ENCODE assay signal across 10 mouse cellular contexts in the genomic region with DNA sequence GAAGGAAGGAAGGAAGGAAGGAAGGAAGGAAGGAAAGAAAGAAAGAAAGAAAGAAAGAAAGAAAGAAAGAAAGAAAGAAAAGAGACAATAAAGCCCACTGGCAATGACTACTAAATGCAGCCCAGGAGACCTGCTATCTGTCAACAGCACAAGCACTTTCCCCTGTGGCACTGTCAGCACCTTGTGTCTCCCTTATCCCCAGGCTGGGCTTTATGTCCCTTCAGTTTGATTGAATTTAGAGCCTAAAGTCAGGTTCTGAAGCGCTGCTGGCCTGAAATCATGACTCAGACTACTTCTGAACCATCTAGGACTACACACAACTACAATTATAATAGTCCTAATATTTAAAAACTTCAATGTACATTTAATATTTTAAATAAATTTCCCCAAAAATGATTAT. TPM values are rescaled to one million over a fixed set of nuclear protein-coding genes. Genes with fewer than 3 reads are reported as not detected.
DNase-seq lines count a peak whose midpoint lies in the region; ATAC-seq lines count a peak whose summit lies in the region.
"Had no signal": no experiment of that assay in that cellular context is flagged by ENCODE, and none has a peak within 500 bp of the region (broad histone marks: within the 10 kb centered on the region; RNA-seq: fewer than 3 reads in every experiment).

No protein-coding gene starts in this region.

- WGBS in forebrain, embryonic 13.5 days: 86% methylated on average over 1 of the region's 1 CpGs
- 91% methylated on average over 1 of the region's 1 CpGs for WGBS in forebrain, embryonic 11.5 days
- 75% methylated on average over 1 of the region's 1 CpGs for WGBS in stomach, embryonic 16.5 days

- H3K4me2 ChIP-seq in forebrain, embryonic 13.5 days: peak overlapping the region; percentile 84
- H3K4me2 ChIP-seq in forebrain, embryonic 11.5 days (ENCODE audit: low read depth, low read length, severe bottlenecking): no peak overlapping the region; the same call in 1 of the 2 replicates
- peak overlapping the region; percentile 70 for H3K4me2 ChIP-seq in stomach, embryonic 16.5 days (ENCODE audit: low read depth, low read length)

- no peaks in the 10 kb centered on the region for H3K27me3 ChIP-seq in forebrain, embryonic 13.5 days
- H3K27me3 ChIP-seq in forebrain, embryonic 11.5 days (ENCODE audit: control insufficient read depth, insufficient read depth, low read length): no peaks in the 10 kb centered on the region
- H3K27me3 ChIP-seq in megakaryocyte, embryonic 14.5 days (replicated peaks): no peaks in the 10 kb centered on the region
- no peaks in the 10 kb centered on the region for H3K27me3 ChIP-seq in stomach, embryonic 16.5 days (ENCODE audit: control insufficient read depth, insufficient read depth, low read length)

- no peak overlapping the region for H3K27ac ChIP-seq in forebrain, embryonic 13.5 days
- H3K27ac ChIP-seq in forebrain, embryonic 11.5 days (ENCODE audit: low read depth, low read length): no peak overlapping the region
- H3K27ac ChIP-seq in stomach, embryonic 16.5 days (ENCODE audit: low read length): no peak overlapping the region

- ATAC-seq in forebrain, embryonic 13.5 days: no peak
- ATAC-seq in forebrain, embryonic 11.5 days (replicated peaks; ENCODE audit: low FRiP score): no peak
- no peak for ATAC-seq in megakaryocyte, adult 5-6 weeks (ENCODE audit: poor library complexity, severe bottlenecking)
- ATAC-seq in stomach, embryonic 16.5 days (ENCODE audit: insufficient read depth, low FRiP score): no peak

- peaks cover 20% of the 10 kb centered on the region for H3K4me1 ChIP-seq in forebrain, embryonic 13.5 days
- H3K4me1 ChIP-seq in forebrain, embryonic 11.5 days (replicated peaks; ENCODE audit: control insufficient read depth, insufficient read depth, low read length): peaks cover 4% of the 10 kb centered on the region; the same call in 1 of the 2 replicates
- H3K4me1 ChIP-seq in megakaryocyte, embryonic 14.5 days: peaks cover 36% of the 10 kb centered on the region
- peaks cover 6% of the 10 kb centered on the region for H3K4me1 ChIP-seq in stomach, embryonic 16.5 days (ENCODE audit: control insufficient read depth, insufficient read depth, low read length)

- DNase-seq in forebrain, embryonic 11.5 days (ENCODE audit: low spot score): no peak
- peak; percentile 59 for DNase-seq in liver
- DNase-seq in testis, postnatal 14 days (ENCODE audit: low spot score): no peak
- DNase-seq in thymus, postnatal 4 days: no peak
- DNase-seq: cerebellum, postnatal 36 days had no signal

- no peak overlapping the region for H3K9ac ChIP-seq in forebrain, embryonic 13.5 days
- no peak overlapping the region for H3K9ac ChIP-seq in forebrain, embryonic 11.5 days (ENCODE audit: low read length)
- no peak overlapping the region for H3K9ac ChIP-seq in stomach, embryonic 16.5 days (ENCODE audit: low read length)

- peaks cover 24% of the 10 kb centered on the region for H3K36me3 ChIP-seq in forebrain, embryonic 13.5 days (ENCODE audit: poor library complexity, severe bottlenecking)
- H3K36me3 ChIP-seq in forebrain, embryonic 11.5 days (ENCODE audit: control insufficient read depth, insufficient read depth, low read length): peaks cover 13% of the 10 kb centered on the region
- peaks cover 27% of the 10 kb centered on the region for H3K36me3 ChIP-seq in megakaryocyte, embryonic 14.5 days (replicated peaks; ENCODE audit: low read length)
- peaks cover 16% of the 10 kb centered on the region for H3K36me3 ChIP-seq in stomach, embryonic 16.5 days (ENCODE audit: control insufficient read depth, insufficient read depth, low read length)

- no peaks in the 10 kb centered on the region for H3K9me3 ChIP-seq in forebrain, embryonic 13.5 days (replicated peaks)
- H3K9me3 ChIP-seq in forebrain, embryonic 11.5 days (ENCODE audit: control insufficient read depth, low read length): no peaks in the 10 kb centered on the region
- no peaks in the 10 kb centered on the region for H3K9me3 ChIP-seq in megakaryocyte, embryonic 14.5 days
- no peaks in the 10 kb centered on the region for H3K9me3 ChIP-seq in stomach, embryonic 16.5 days (replicated peaks; ENCODE audit: control insufficient read depth, low read length)

- H3K4me3 ChIP-seq in forebrain, embryonic 13.5 days: no peak overlapping the region
- no peak overlapping the region for H3K4me3 ChIP-seq in forebrain, embryonic 11.5 days (ENCODE audit: low read depth, low read length)
- H3K4me3 ChIP-seq in megakaryocyte, embryonic 14.5 days (replicated peaks): peak overlapping the region; percentile 97
- H3K4me3 ChIP-seq in stomach, embryonic 16.5 days (replicated peaks; ENCODE audit: low read length): peak overlapping the region; percentile 99; the same call in 1 of the 2 replicates

RNA-seq across cellular contexts. Expression of gene Atp6v1e1, which starts 1.7 kb away (rescaled TPM):
- polyA plus RNA-seq in forebrain, embryonic 13.5 days (2015; fragmentation: Nextera tagmentation; extraction: Ambion mirVana): 189 and 196 TPM in 2 replicates
- polyA plus RNA-seq in forebrain, embryonic 11.5 days (2014; fragmentation: Nextera tagmentation; extraction: Ambion mirVana): 129 TPM in 2 replicates
- 30.4 and 97.6 TPM in 2 replicates for polyA plus RNA-seq in megakaryocyte, embryonic 14.5 days (2012; ENCODE audit: insufficient read depth, low replicate concordance)
- 199 and 215 TPM in 2 replicates for total RNA-seq in megakaryocyte, adult 5-6 weeks (2015)
- total RNA-seq in megakaryocyte, adult 5-6 weeks (2017): 199 and 203 TPM in 2 replicates
- 163 and 173 TPM in 2 replicates for polyA plus RNA-seq in stomach, embryonic 16.5 days (2015; fragmentation: Nextera tagmentation; extraction: Ambion mirVana)

RNA-seq across cellular contexts. Expression of gene Bcl2l13, which starts 15.1 kb away (rescaled TPM):
- 32.5 and 40.4 TPM in 2 replicates for polyA plus RNA-seq in forebrain, embryonic 13.5 days (2015; fragmentation: Nextera tagmentation; extraction: Ambion mirVana)
- polyA plus RNA-seq in forebrain, embryonic 11.5 days (2014; fragmentation: Nextera tagmentation; extraction: Ambion mirVana): 46.4 and 49.8 TPM in 2 replicates
- 15.8 and 34.6 TPM in 2 replicates for polyA plus RNA-seq in megakaryocyte, embryonic 14.5 days (2012; ENCODE audit: insufficient read depth, low replicate concordance)
- 12.3 and 14.6 TPM in 2 replicates for total RNA-seq in megakaryocyte, adult 5-6 weeks (2015)
- total RNA-seq in megakaryocyte, adult 5-6 weeks (2017): 16.3 and 24.5 TPM in 2 replicates
- 27.9 and 29.6 TPM in 2 replicates for polyA plus RNA-seq in stomach, embryonic 16.5 days (2015; fragmentation: Nextera tagmentation; extraction: Ambion mirVana)

RNA-seq across cellular contexts. Expression of gene Slc25a18, which starts 47.6 kb away (rescaled TPM):
- polyA plus RNA-seq in forebrain, embryonic 13.5 days (2015; fragmentation: Nextera tagmentation; extraction: Ambion mirVana): 0.83 and 0.86 TPM in 2 replicates
- polyA plus RNA-seq in forebrain, embryonic 11.5 days (2014; fragmentation: Nextera tagmentation; extraction: Ambion mirVana): 0.45 and 0.47 TPM in 2 replicates
- polyA plus RNA-seq in megakaryocyte, embryonic 14.5 days (2012; ENCODE audit: insufficient read depth, low replicate concordance): not detected in 2 replicates
- total RNA-seq in megakaryocyte, adult 5-6 weeks (2015): not detected in 2 replicates
- 0.22 TPM in 1 of 2 replicates, not detected in the other for total RNA-seq in megakaryocyte, adult 5-6 weeks (2017)
- polyA plus RNA-seq in stomach, embryonic 16.5 days (2015; fragmentation: Nextera tagmentation; extraction: Ambion mirVana): 0.09 and 0.19 TPM in 2 replicates
- total RNA-seq: hematopoietic stem cell, adult 5-6 weeks had no signal

Comparison
In these comparisons a context has a peak if more than half of its experiments do, and no peak if none do; other contexts are left out.
1. H3K4me3 ChIP-seq: peak in megakaryocyte, embryonic 14.5 days (single experiment) and stomach, embryonic 16.5 days (single experiment); none in forebrain, embryonic 13.5 days (single experiment) and forebrain, embryonic 11.5 days (single experiment).